Mouse (Mus musculus) heart, postnatal 25 days (tissue): ENCODE data around the gene Mtmr4. TPM values are rescaled to one million over a fixed set of nuclear protein-coding genes. Genes with fewer than 3 reads are reported as not detected.

Experiments
- DNase-seq: peaks from one replicate; pipeline ENCODE4 v3.0.0; 2022; ENCODE audit warnings: low spot score
- intact Hi-C: fragments of 180-260 bp; cut with DNase I; formaldehyde crosslinking; loops from one replicate; pipeline ENCODE4 v1.15.1; 2025
- total RNA-seq, 2 experiments: library from RNA; stranded (reverse); gene quantifications; 2 replicates each; pipeline ENCODE4 v1.2.3; 2021

Mtmr4 gene
- total RNA-seq, 2 experiments from 2014 or later, result 26.3 to 26.4 TPM

GRCm38 (mm10) chr11:87602234-87602633 lies 10.3 kb downstream of the Mtmr4 start:
- intact Hi-C loops, result no loop called here

GRCm38 (mm10) chr11:87603571-87603970 lies 11.6 kb downstream of the Mtmr4 start:
- intact Hi-C loops, result no loop called here
- DNase-seq, result no peak

More at GRCm38 (mm10) chr11:87602234-87602633, 10.3 kb downstream of the Mtmr4 start:
- DNase-seq, result no peak

GRCm38 (mm10) chr11:87609264-87609663 lies 17.3 kb downstream of the Mtmr4 start:
- intact Hi-C loops, result no loop called here
- no peak for DNase-seq

- no peak for DNase-seq
- intact Hi-C loops, result no loop called here
Measured at GRCm38 (mm10) chr11:87611547-87611946, 19.6 kb downstream of the Mtmr4 start.

- no peak for DNase-seq
- intact Hi-C loops, result no loop called here
Measured at GRCm38 (mm10) chr11:87613972-87614371, 22.0 kb downstream of the Mtmr4 start.

GRCm38 (mm10) chr11:87615551-87615950 lies 23.6 kb downstream of the Mtmr4 start:
- intact Hi-C loops, result no loop called here

GRCm38 (mm10) chr11:87615952-87616351 lies 24.0 kb downstream of the Mtmr4 start:
- DNase-seq, result no peak
- intact Hi-C loops, result no loop called here

More at GRCm38 (mm10) chr11:87615551-87615950, 23.6 kb downstream of the Mtmr4 start:
- no peak for DNase-seq

GRCm38 (mm10) chr11:87616790-87617474 lies 25.0 kb downstream of the Mtmr4 start, which contains the start of gene Hsf5:
Gene Hsf5, plus strand, starts transcription at chr11:87617164.
- no peak for DNase-seq
- intact Hi-C loops, result no loop called here

- DNase-seq, result no peak
- intact Hi-C loops, result no loop called here
Measured at GRCm38 (mm10) chr11:87617606-87618005, 25.6 kb downstream of the Mtmr4 start.

GRCm38 (mm10) chr11:87623160-87623559 lies 31.2 kb downstream of the Mtmr4 start:
- DNase-seq, result no peak
- intact Hi-C loops, result no loop called here

- DNase-seq, result no peak
- intact Hi-C loops, result no loop called here
Measured at GRCm38 (mm10) chr11:87629859-87630258, 37.9 kb downstream of the Mtmr4 start.

GRCm38 (mm10) chr11:87638793-87639192 lies 46.8 kb downstream of the Mtmr4 start:
- intact Hi-C loops, result no loop called here
- no peak for DNase-seq

GRCm38 (mm10) chr11:87639206-87639605 lies 47.2 kb downstream of the Mtmr4 start:
- DNase-seq, result peak; percentile 35
- intact Hi-C loops, result no loop called here

GRCm38 (mm10) chr11:87642865-87643264 lies 50.9 kb downstream of the Mtmr4 start:
- no peak for DNase-seq
- intact Hi-C loops, result no loop called here

- no peak for DNase-seq
- intact Hi-C loops, result no loop called here
Measured at GRCm38 (mm10) chr11:87654693-87655092, 62.7 kb downstream of the Mtmr4 start.

- intact Hi-C loops, result no loop called here
- DNase-seq, result no peak
Measured at GRCm38 (mm10) chr11:87659216-87659615, 67.3 kb downstream of the Mtmr4 start.

GRCm38 (mm10) chr11:87662407-87662806 lies 70.4 kb downstream of the Mtmr4 start, which contains the start of gene Rnf43:
Gene Rnf43, plus strand, starts transcription at chr11:87662722.
- intact Hi-C loops, result loop anchor here (1.0 to 2.0 kb wide), 2 partner anchors 109 to 154 kb away; no protein-coding TSS in a partner anchor
- peak; percentile 25 for DNase-seq

- DNase-seq, result no peak
- intact Hi-C loops, result loop anchor here (1.0 to 2.0 kb wide), 2 partner anchors 108 to 154 kb away; no protein-coding TSS in a partner anchor
Measured at GRCm38 (mm10) chr11:87662822-87663221, 70.9 kb downstream of the Mtmr4 start.

- intact Hi-C loops, result loop anchor here (2.0 kb wide), 1 partner anchor 153 kb away; no protein-coding TSS in a partner anchor
- DNase-seq, result no peak
Measured at GRCm38 (mm10) chr11:87663948-87664347, 72.0 kb downstream of the Mtmr4 start.

GRCm38 (mm10) chr11:87664521-87664920 lies 72.6 kb downstream of the Mtmr4 start:
- intact Hi-C loops, result no loop called here
- DNase-seq, result no peak

GRCm38 (mm10) chr11:87665224-87665623 lies 73.3 kb downstream of the Mtmr4 start:
- no peak for DNase-seq
- intact Hi-C loops, result no loop called here

GRCm38 (mm10) chr11:87665658-87666057 lies 73.7 kb downstream of the Mtmr4 start:
- intact Hi-C loops, result no loop called here
- DNase-seq, result no peak
